Mouse (Mus musculus) c-Kit-negative CD71-positive TER-119-positive erythroid progenitor cells, embryonic 14.5 days (primary cell): ENCODE measurements around the gene Rtp2.

Experiments used
- DNase-seq: peaks from one replicate; pipeline ENCODE4 v3.0.0-alpha.2; 2013; ENCODE audit warnings: low read depth, low spot score

Rtp2 gene

DNA sequence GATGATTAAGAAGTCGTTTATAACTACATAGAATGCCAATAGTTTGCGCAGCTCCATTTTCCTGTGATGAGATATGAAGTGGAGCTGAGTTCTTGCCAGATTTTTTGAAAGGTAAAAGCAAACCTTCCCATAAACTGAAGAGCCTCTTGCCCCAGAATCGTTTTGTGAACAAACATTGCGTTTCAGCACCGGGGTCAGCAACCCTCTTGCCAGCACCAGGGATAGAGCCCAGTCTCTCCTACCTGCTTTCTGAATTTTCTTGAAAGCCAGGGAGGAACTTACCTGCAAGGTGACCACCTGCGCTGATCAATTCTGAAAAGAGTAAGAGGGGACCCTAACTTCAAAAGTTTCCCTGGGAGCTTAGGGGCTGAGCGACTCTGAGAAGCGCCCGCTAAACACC lies 42.0 kb downstream of the Rtp2 start:
- DNase-seq, result no peak

DNA sequence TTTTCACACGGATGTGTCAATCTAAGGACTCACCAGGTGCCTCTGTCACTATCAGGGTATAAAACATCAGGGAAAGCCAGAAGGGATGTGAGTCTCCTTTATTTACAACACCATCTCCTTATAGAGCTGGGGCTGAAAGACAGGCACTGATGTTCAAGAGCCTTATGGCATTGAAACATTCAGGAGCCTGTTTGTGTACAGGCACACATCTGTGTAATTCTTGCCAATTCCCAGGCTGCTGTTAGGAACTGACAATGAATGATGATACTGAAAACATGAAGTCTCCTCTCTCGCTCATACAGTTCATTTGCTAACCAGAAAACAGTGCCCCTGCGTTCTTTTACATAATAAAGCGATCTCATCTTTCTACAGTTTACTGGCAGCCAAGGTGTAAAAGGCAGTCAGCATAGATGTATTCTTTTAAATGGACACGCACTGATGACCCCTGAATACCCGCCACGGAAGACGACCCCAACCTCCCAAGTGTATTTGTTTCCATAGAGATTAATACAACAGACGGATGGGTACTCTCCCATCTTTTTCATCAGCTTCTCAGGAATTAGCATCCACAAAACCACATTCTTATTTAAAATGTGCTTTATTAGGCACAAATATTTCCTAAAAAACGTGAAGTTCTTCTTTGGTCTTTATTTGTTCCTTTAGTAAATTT lies 44.1 kb downstream of the Rtp2 start:
- DNase-seq, result no peak

DNA sequence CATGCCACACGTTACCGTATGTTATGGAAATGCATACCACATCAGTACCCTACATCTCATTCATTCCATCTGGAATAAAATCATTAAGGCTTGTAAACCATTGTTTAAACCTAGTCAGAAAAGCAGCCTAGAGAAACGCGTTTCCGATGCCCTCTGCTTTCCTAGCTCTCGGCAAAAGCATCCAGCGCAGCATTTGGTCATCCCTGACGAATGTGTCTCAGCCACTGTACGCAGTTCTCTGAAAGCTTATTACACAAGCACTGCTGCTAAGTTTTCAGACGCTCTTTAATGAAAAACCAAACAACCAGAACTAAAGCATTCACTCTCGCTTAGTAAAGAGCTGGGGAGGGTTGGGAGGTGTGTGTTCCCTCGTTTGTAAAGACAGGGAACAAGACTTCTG lies 47.1 kb downstream of the Rtp2 start:
- DNase-seq, result no peak
